Mouse (Mus musculus) intestine, postnatal 0 days (tissue): ENCODE measurements around the gene Exoc1. TPM values are rescaled to one million over a fixed set of nuclear protein-coding genes. Genes with fewer than 3 reads are reported as not detected.

ENCODE experiments used
- ATAC-seq: fragments of 200-750 bp; cut with Nextera tagmentation; 2 replicates; pipeline ENCODE4 v1.8.0; 2017; ENCODE audit warnings: mild to moderate bottlenecking, moderate TSS enrichment, moderate library complexity
- H3K27ac ChIP-seq: fragments of 300-500 bp; sonication (generic); 2 replicates; pipeline ENCODE4 v1.5.1; 2014; ENCODE audit warnings: mild to moderate bottlenecking, low read depth, low read length, moderate library complexity
- H3K27me3 ChIP-seq: fragments of 300-500 bp; sonication (generic); replicated peaks from 2 replicates; pipeline ENCODE4 v1.6.1; 2014; ENCODE audit warnings: low read length, mixed read lengths; ENCODE audit not compliant: control insufficient read depth, insufficient read depth
- H3K36me3 ChIP-seq: fragments of 300-500 bp; sonication (generic); 2 replicates; pipeline ENCODE4 v1.6.1; 2014; ENCODE audit warnings: mild to moderate bottlenecking, moderate library complexity; ENCODE audit not compliant: control insufficient read depth, insufficient read depth
- H3K4me1 ChIP-seq: fragments of 300-500 bp; sonication (generic); replicated peaks from 2 replicates; pipeline ENCODE4 v1.6.1; 2014; ENCODE audit warnings: antibody characterized with exemption, low read length, mixed read lengths; ENCODE audit not compliant: control insufficient read depth, insufficient read depth
- H3K4me2 ChIP-seq: fragments of 300-500 bp; sonication (generic); replicated peaks from 2 replicates; pipeline ENCODE4 v1.6.1; 2014; ENCODE audit warnings: low read depth, mild to moderate bottlenecking, moderate library complexity
- H3K4me3 ChIP-seq: fragments of 300-500 bp; sonication (generic); 2 replicates; pipeline ENCODE4 v1.5.1; 2014; ENCODE audit warnings: low read depth, low read length
- H3K9ac ChIP-seq: fragments of 300-500 bp; sonication (generic); 2 replicates; pipeline ENCODE4 v1.6.1; 2014; ENCODE audit warnings: mild to moderate bottlenecking, low read depth, low read length
- H3K9me3 ChIP-seq: fragments of 300-500 bp; sonication (generic); 2 replicates; pipeline ENCODE4 v1.6.1; 2016; ENCODE audit warnings: mixed run types; ENCODE audit not compliant: control insufficient read depth
- CTCF ChIP-seq: sonication (generic); IDR thresholded peaks from 2 replicates; pipeline ENCODE4 v1.5.1; 2016; ENCODE audit warnings: low read depth, mild to moderate bottlenecking, control low read depth, antibody characterized with exemption, moderate library complexity
- WGBS: fragments of 180-500 bp; shearing (Covaris S2); extraction: QIAGEN DNeasy Blood & Tissue Kit; methylation state at CpG from one replicate; pipeline ENCODE4 v1.1.7; 2014; 5-methylcytosine and 5-hydroxymethylcytosine counted together
- polyA plus RNA-seq: library from polyadenylated mRNA; unstranded; fragments of >200 nt; fragmentation: Nextera tagmentation; extraction: Ambion mirVana; gene quantifications from 2 replicates; pipeline ENCODE4 v1.2.1, GENCODE M21; 2015

Gene Exoc1
- polyA plus RNA-seq, 1 experiment from 2014 or later = 14.1 TPM

- TF ChIP-seq CTCF = no peak
- Histone ChIP-seq H3K4me1 (no peaks in the 10 kb centered on the region), H3K9me3 (no peaks in the 10 kb centered on the region), H3K27ac (no peak overlapping the region), H3K36me3 (peaks cover 39% of the 10 kb centered on the region), H3K9ac (no peak overlapping the region), H3K27me3 (no peaks in the 10 kb centered on the region), H3K4me2 (no peak overlapping the region), H3K4me3 (no peak overlapping the region)
- ATAC-seq = no peak
- WGBS = 94% methylated on average over 8 of the region's 8 CpGs
Measured at GRCm38 (mm10) chr5:76615276-76615675, 86.2 kb downstream of the Exoc1 start.

DNA sequence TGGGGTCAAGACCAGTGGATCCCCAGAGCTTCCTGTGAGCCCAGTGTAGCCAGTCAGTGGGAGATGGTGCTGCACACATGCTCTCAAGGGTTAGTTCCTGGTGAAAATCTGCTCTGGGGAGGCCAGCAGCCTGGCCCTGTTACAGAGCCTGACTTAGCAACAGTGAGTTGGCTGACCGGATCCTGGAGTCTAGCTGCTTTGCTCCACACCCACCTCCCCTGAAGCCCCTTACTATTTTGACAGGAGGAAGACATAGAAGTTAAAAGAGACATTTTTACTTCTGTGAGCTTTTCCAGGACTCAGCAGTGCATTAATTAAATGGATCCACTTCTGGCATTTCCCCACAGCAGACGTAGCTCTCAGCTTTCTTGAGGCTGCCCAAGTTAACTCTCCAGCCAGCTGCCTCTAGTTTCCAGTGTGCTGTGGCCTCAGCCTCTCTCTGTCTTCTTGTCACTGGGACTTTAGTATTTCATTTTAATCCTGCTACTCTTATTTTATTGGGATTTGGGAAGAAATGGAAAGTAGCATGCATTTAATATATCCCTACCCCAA is 87.2 kb downstream of the Exoc1 start:
- Histone ChIP-seq H3K27me3 (no peaks in the 10 kb centered on the region), H3K4me1 (no peaks in the 10 kb centered on the region), H3K27ac (no peak overlapping the region), H3K36me3 (peaks cover 40% of the 10 kb centered on the region), H3K4me2 (no peak overlapping the region), H3K4me3 (no peak overlapping the region), H3K9me3 (no peaks in the 10 kb centered on the region), H3K9ac (no peak overlapping the region)
- TF ChIP-seq CTCF = no peak
- no peak for ATAC-seq
- 82% methylated on average over 2 of the region's 2 CpGs for WGBS

DNA sequence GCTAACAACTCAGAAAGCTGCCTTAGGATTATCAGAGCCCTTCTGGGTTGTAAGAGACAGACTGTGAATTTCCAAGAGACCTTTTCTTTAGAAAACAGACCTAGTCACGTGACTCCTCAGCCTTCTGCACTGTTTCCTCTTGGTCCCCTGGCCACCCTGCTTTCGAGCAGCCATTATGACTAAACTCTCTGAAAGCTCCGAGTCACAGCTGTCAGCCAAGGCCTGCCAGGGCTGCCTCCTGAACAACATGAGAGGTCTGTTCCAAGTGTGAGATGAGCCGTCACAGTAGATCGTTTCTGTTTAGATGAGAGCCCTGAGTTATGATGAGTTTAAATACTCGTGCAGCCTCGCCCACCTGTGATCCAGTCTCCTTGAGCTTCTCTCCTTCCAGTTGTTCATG is 89.6 kb downstream of the Exoc1 start:
- Histone ChIP-seq H3K27ac (no peak overlapping the region), H3K4me3 (no peak overlapping the region), H3K4me1 (no peaks in the 10 kb centered on the region), H3K4me2 (no peak overlapping the region), H3K36me3 (peaks cover 42% of the 10 kb centered on the region), H3K9me3 (no peaks in the 10 kb centered on the region), H3K9ac (no peak overlapping the region), H3K27me3 (no peaks in the 10 kb centered on the region)
- no peak for TF ChIP-seq CTCF
- ATAC-seq = no peak
- 67% methylated on average over 7 of the region's 7 CpGs for WGBS

Other genes starting within 250 kb of the Exoc1 start
- gene Clock, start 224.5 kb upstream of the Exoc1 start, polyA plus RNA-seq = 8.2 and 10.5 TPM in 2 replicates
- gene Pdcl2, start 198.2 kb upstream of the Exoc1 start, polyA plus RNA-seq = not detected in 2 replicates
- 5.8 and 7.3 TPM in 2 replicates for gene Nmu, start 165.5 kb upstream of the Exoc1 start, polyA plus RNA-seq
- not detected in 2 replicates for gene Gm7271, start 45.3 kb upstream of the Exoc1 start, polyA plus RNA-seq
- 1.9 TPM in 2 replicates for gene Cep135, start 59.4 kb downstream of the Exoc1 start, polyA plus RNA-seq
- gene C530008M17Rik, start 127.2 kb downstream of the Exoc1 start, polyA plus RNA-seq = 15.3 and 18.1 TPM in 2 replicates